Mouse (Mus musculus): ENCODE results near the gene Stambpl1. TPM values are rescaled to one million over a fixed set of nuclear protein-coding genes. Genes with fewer than 3 reads are reported as not detected.

The Stambpl1 gene
- total RNA-seq, 2 experiments from 2014 or later: 20.4 to 20.8 TPM

GRCm38 (mm10) chr19:34241247-34241915, 49.4 kb downstream of the Stambpl1 start:
- DNase-seq: no peak

DNA sequence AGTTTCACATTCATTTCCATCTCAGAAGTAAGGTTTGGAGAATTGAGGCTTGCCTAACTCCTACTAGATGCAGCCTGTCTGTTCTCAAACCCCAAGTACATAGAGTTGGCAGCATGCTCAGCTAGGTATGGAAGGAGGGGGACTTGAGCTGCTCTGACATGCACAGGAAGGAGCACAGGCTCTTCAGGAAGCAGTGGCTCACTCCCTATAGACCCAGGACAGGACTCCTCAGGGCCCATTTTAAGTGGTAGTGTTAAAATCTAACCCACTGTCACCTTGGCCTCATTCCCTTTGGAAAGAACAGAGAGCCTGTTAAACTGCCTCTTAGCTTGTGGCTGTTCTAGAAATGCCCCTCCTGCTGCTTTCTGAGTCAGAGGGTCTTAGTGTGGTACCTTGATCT, 50.9 kb downstream of the Stambpl1 start:
- DNase-seq: no peak

DNA sequence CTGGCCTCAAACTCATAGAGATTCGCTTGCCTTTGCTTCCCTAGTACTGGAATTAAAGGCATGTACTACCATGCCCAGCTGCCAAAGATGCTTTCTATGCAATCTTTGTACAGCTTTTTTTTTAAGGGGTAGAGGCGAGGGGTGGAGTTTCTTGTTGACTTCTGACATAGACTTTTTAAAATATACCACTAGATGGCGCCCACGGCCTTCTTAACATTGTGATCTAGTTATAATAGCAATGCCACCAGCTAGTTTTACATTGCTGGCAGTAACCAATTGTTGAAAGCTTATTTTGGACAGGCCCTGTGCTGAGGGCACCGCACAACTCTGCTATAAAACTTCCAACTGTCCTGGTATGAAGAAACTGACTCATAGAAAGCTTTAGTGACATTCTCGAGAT, 52.0 kb downstream of the Stambpl1 start:
- no peak for DNase-seq

DNA sequence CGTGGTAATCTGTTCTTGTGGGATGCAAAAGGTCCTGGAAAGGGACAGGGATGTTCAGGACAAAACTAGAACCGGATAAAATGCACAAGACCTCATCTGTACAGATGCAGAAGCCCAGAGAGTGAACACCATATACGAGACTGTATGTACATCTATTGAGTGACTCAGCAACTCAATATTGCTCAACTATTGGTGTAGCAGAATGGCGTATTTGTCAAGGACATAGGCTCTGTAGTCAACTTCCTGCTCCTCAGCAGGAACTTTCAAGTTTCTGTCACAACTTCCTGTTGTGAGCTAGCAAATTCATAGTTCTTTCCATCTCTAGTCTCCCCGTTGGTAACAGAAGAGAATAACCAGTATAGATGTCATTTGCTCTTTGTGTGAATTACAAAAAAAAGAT, 56.5 kb downstream of the Stambpl1 start:
- DNase-seq: no peak

DNA sequence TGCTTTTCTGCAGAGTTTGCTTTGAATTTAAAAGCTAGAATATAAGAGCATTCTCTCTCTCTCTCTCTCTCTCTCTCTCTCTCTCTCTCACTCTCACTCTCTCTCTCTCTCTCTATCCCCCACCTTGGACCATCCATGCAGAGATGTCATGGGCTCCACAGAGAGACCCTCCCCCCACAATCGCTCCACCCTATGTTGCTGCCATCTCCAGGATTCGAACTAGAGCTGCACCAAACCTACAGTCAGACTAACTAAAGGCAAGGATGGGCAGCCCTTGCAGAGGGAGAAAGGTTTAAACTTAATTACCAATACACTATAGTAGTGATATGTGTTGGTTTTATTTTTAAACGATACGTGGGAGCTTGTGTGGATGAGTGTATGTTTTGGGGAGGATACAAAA, 58.6 kb downstream of the Stambpl1 start:
- no peak for DNase-seq

- DNase-seq: no peak
Measured at GRCm38 (mm10) chr19:34251900-34252299, 59.9 kb downstream of the Stambpl1 start.

GRCm38 (mm10) chr19:34252450-34252849, 60.4 kb downstream of the Stambpl1 start:
- DNase-seq: no peak

GRCm38 (mm10) chr19:34254101-34254879, 62.3 kb downstream of the Stambpl1 start:
- no peak for DNase-seq

- no peak for DNase-seq
Measured at GRCm38 (mm10) chr19:34254880-34255681, 63.1 kb downstream of the Stambpl1 start, which contains the start of gene Acta2. TSS of gene Acta2 (minus strand) at chr19:34255590.

GRCm38 (mm10) chr19:34256149-34256548, 64.1 kb downstream of the Stambpl1 start:
- no peak for DNase-seq

- DNase-seq: no peak
Measured at GRCm38 (mm10) chr19:34256936-34257335, 64.9 kb downstream of the Stambpl1 start.

DNA sequence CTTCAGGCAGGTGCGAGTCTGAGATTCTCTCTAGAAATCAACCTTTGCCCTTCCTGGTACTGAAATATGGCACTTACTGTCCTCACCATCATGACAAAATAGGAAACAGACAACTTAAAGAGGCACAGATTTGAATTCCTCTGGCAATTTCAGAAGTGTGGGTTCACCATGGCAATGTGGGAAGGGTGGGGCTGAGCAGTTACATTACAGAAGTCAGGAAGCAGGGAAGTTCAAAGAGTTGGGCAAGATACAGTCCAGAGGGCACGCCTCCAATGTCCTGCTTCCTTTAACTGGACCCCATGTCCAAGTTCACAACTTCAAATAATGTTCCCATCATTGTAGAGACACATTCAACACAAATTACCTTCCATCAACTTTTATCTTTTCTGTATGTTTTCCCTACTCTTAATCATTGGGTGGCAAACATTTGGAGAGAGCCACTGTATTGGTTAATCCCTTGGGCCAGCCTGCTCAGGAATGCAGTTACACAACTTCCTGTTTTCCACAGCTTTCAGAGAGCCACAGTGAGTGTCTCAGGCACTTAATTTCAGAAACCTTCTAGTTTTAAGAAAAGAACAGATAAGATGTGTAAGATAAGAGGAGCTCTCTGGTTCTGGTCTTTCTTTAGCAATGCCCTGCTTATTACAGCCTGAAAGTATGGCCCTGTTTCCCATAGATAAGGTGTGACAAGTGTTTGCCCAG, 70.4 kb downstream of the Stambpl1 start:
- no peak for DNase-seq

DNA sequence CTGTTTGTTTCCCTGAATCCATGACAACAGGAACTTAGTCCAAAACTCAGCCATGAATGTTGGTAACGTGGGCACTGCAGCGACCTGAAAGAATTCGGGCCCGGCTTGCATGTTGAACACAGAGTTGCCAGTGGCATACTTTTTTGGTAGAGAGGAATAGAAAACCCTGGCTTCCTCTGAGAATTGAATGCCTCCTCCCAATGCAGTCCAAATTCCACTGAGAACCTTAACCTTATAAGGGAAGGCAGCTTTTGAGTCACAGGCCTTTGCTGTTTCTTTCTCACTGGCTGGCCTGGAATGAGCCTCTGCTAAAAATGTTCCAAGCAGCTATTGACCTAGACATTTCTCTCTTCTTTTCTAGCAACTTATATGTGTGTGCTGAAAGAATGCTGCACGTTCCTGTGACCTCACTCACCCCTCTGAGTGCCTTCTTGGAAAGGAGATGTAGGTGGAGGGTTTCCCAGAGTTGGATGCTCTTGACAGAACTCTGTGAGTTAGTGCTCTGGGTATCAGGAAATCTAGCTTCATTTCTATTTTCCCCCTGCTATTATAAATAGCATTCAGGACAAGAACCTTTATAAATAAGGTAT, 73.7 kb downstream of the Stambpl1 start:
- DNase-seq: no peak

GRCm38 (mm10) chr19:34268991-34269390, 77.0 kb downstream of the Stambpl1 start:
- no peak for DNase-seq

- no peak for DNase-seq
Measured at GRCm38 (mm10) chr19:34270106-34270726, 78.2 kb downstream of the Stambpl1 start.

GRCm38 (mm10) chr19:34270824-34271464, 78.9 kb downstream of the Stambpl1 start:
- no peak for DNase-seq

DNA sequence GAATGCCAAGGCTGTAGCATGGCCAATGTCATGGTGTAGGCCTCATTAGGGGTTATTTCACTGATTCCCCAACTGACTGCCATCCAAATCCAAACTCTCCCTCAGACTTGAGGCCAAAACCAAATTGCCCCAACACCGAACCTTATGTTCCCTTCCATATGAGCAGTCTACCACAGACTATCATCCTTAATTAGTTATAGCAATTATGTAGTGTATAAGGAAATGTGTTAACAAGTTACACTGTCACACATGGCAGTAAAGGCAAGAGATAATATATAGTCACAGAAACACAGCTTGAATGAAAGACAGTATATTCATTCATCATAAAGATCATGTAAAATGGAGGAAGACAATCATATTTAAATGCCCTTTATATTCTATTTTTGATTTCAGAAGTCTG, 81.0 kb downstream of the Stambpl1 start:
- no peak for DNase-seq

DNA sequence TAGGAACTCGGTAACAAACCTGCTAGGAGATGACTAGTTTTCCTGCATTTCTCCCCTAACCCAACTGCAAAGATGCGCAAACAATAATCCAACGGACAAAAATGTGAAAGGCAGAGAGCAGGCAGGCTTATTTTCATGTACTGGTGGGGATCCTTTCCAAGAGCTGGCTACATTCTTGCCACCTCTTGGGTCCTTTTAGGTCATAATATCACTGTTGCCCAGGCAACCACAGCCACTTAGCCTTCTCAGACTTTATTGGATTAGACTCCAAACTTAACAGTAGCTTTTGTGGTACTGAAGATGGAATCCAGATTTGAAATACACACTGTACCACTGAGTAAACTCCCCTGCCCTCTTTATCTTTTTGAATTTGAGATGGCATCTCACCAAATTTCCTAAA, 86.0 kb downstream of the Stambpl1 start:
- DNase-seq: no peak

- DNase-seq: no peak
Measured at GRCm38 (mm10) chr19:34283614-34284013, 91.6 kb downstream of the Stambpl1 start.

DNA sequence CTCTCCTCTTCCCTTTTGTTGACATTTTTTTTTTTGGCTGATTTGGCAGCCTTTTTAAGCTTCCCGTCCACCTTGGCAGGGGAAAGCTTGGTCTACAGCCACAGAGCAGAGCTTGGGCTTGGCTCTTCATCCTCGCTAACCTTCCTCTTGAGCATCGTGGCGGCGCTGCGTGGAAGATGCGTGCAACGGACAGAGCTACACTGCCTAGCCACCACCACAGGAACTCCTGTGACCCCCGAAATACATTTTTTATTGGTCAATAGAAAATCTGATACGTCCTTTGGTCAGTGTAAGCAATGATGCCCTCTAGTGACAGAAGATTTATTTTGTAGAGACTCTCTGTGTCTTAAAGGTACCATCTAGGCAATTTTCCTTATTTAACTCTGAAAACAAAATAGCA, 92.4 kb downstream of the Stambpl1 start:
- no peak for DNase-seq

DNA sequence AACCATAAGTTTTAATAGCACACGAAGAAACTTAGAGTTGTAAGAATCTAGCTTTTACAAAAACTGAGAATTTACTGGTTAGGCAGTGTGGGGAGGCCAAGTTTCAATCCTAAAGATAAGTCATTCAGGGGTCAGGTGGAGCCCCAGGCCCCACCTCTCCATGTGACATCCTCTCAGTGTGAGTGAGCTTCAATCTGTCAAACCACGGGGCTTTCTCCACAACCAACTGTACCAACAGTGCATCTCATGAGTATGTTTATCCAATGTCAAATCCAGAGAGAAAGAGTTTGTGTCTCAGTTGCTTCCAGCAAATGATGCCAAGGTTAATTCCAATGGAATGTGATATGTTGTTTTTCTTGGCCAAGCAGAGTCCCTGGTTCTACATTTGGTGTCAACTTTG, 92.8 kb downstream of the Stambpl1 start:
- DNase-seq: no peak

Measured in layer of hippocampus, postnatal 36 days (tissue).